Mouse (Mus musculus) forebrain, postnatal 0 days (tissue): ENCODE measurements around the gene Homer2. TPM values are rescaled to one million over a fixed set of nuclear protein-coding genes. Genes with fewer than 3 reads are reported as not detected.

ENCODE experiments used
- ATAC-seq: fragments of 200-750 bp; cut with Nextera tagmentation; 2 replicates; pipeline ENCODE4 v1.8.0; 2017; ENCODE audit warnings: mild to moderate bottlenecking, moderate library complexity
- DNase-seq: peaks from one replicate; pipeline ENCODE4 v3.0.0-alpha.2; 2015
- H3K27ac ChIP-seq: fragments of 300-500 bp; sonication (generic); 2 replicates; pipeline ENCODE4 v1.5.1; 2014; ENCODE audit warnings: low read depth, mild to moderate bottlenecking, antibody characterized with exemption, low read length, moderate library complexity, mixed read lengths
- H3K27me3 ChIP-seq: fragments of 300-500 bp; sonication (generic); 2 replicates; pipeline ENCODE4 v1.6.1; 2014; ENCODE audit warnings: mild to moderate bottlenecking, low read length, mixed read lengths; ENCODE audit not compliant: insufficient read depth
- H3K36me3 ChIP-seq: fragments of 300-500 bp; sonication (generic); 2 replicates; pipeline ENCODE4 v1.6.1; 2014; ENCODE audit warnings: mild to moderate bottlenecking, moderate library complexity; ENCODE audit not compliant: insufficient read depth
- H3K4me1 ChIP-seq: fragments of 300-500 bp; sonication (generic); 2 replicates; pipeline ENCODE4 v1.6.1; 2014; ENCODE audit warnings: antibody characterized with exemption; ENCODE audit not compliant: insufficient read depth
- H3K4me2 ChIP-seq: fragments of 300-500 bp; sonication (generic); 2 replicates; pipeline ENCODE4 v1.6.1; 2014; ENCODE audit warnings: low read depth, mild to moderate bottlenecking, moderate library complexity
- H3K4me3 ChIP-seq: fragments of 300-500 bp; sonication (generic); 2 replicates; pipeline ENCODE4 v1.5.1; 2014; ENCODE audit warnings: low read depth, low read length, mixed read lengths
- H3K9ac ChIP-seq: fragments of 300-500 bp; sonication (generic); 2 replicates; pipeline ENCODE4 v1.6.1; 2014; ENCODE audit warnings: mild to moderate bottlenecking
- H3K9me3 ChIP-seq: fragments of 300-500 bp; sonication (generic); 2 replicates; pipeline ENCODE4 v1.6.1; 2016; ENCODE audit warnings: low read length
- CTCF ChIP-seq: sonication (generic); IDR thresholded peaks from 2 replicates; pipeline ENCODE4 v1.5.1; 2016; ENCODE audit warnings: antibody characterized with exemption, control low read depth, low read depth
- WGBS: fragments of 180-500 bp; shearing (Covaris S2); extraction: QIAGEN DNeasy Blood & Tissue Kit; methylation state at CpG from one replicate; pipeline ENCODE4 v1.1.7; 2014; 5-methylcytosine and 5-hydroxymethylcytosine counted together
- polyA plus RNA-seq: library from polyadenylated mRNA; unstranded; fragments of >200 nt; fragmentation: Nextera tagmentation; extraction: Ambion mirVana; gene quantifications from 2 replicates; pipeline ENCODE4 v1.2.1, GENCODE M21; 2015
- total RNA-seq: library from RNA; depleted of rRNA; stranded (reverse); fragments of >200 nt; gene quantifications from 2 replicates; pipeline ENCODE4 v1.2.3, GENCODE M21; 2014

Homer2 gene
- total and polyA plus RNA-seq, 2 experiments from 2014 or later = 27.9 to 28.8 TPM

DNA sequence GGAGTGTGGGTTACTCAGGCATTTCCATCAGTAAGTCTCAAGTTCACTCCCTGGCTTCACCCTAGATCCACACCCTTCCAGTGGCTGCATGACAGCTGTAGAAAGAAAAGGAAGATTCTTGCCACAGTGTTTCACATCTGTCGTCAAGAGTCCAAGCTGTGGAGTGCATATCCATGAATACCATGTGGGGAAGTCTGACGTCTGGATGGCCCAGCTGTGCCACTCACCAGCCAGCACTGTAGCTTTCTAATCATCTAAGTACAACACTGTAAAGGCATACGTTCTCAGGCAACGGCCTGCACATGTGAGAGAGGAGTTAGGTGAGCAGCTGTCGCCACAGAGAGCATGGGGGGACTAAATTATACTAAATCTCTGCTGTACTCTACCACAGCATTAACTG lies 56.0 kb downstream of the Homer2 start:
- no peaks in the 10 kb centered on the region for H3K27me3 ChIP-seq
- H3K4me2 ChIP-seq = no peak overlapping the region
- peak; percentile 40 for ATAC-seq
- TF ChIP-seq CTCF = no peak
- DNase-seq = no peak
- WGBS = 53% methylated on average over 5 of the region's 5 CpGs
- no peaks in the 10 kb centered on the region for H3K36me3 ChIP-seq
- no peak overlapping the region for H3K4me3 ChIP-seq
- no peak overlapping the region for H3K9ac ChIP-seq
- H3K27ac ChIP-seq = no peak overlapping the region
- peaks cover 32% of the 10 kb centered on the region for H3K4me1 ChIP-seq
- no peaks in the 10 kb centered on the region for H3K9me3 ChIP-seq

DNA sequence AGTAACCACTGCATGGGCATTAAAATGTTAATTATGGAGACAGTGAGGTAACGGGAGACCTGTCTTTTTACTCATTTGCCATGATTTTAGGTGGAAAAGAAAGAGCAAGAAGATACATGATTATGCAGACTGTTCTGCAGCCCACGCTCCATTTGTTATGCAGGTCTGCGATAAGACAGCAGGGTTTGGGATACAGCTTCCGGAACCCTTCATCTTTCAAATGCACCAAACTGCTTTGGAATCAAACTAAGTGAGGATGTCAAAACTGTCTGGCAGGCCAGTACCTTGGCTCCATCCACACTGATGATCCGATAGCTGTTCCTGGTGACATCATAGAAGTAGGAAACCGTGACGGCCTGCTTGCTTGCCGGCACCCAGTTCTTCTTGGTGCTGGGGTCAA lies 58.1 kb downstream of the Homer2 start:
- TF ChIP-seq CTCF = no peak
- H3K9ac ChIP-seq = no peak overlapping the region
- WGBS = 44% methylated on average over 8 of the region's 8 CpGs
- DNase-seq (no peak), ATAC-seq (peak; percentile 30)
- H3K9me3 ChIP-seq = no peaks in the 10 kb centered on the region
- no peak overlapping the region for H3K4me3 ChIP-seq
- no peak overlapping the region for H3K4me2 ChIP-seq
- H3K27me3 ChIP-seq = no peaks in the 10 kb centered on the region
- no peak overlapping the region for H3K27ac ChIP-seq
- H3K36me3 ChIP-seq = no peaks in the 10 kb centered on the region
- H3K4me1 ChIP-seq = peaks cover 24% of the 10 kb centered on the region

DNA sequence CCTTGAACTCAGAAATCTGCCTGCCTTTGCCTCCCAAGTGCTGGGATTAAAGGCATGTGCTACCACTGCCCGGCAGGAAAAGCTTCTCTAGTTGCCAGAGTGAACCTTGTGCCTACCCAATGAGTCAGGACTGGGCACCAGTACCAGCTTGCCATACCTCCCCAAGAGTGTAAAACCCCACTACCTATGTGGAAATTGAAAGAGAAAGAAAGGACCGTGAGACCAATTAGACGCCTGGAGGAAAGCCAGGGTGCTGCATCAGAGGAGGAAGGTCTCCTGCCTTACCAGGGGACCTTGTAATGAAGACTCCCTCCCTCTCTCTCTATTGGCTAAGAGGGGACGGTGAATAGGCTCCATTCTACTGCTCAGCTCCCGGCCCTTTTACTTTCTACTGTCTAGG lies 59.4 kb downstream of the Homer2 start:
- H3K4me3 ChIP-seq = no peak overlapping the region
- TF ChIP-seq CTCF = no peak
- 38% methylated on average over 5 of the region's 5 CpGs for WGBS

DNA sequence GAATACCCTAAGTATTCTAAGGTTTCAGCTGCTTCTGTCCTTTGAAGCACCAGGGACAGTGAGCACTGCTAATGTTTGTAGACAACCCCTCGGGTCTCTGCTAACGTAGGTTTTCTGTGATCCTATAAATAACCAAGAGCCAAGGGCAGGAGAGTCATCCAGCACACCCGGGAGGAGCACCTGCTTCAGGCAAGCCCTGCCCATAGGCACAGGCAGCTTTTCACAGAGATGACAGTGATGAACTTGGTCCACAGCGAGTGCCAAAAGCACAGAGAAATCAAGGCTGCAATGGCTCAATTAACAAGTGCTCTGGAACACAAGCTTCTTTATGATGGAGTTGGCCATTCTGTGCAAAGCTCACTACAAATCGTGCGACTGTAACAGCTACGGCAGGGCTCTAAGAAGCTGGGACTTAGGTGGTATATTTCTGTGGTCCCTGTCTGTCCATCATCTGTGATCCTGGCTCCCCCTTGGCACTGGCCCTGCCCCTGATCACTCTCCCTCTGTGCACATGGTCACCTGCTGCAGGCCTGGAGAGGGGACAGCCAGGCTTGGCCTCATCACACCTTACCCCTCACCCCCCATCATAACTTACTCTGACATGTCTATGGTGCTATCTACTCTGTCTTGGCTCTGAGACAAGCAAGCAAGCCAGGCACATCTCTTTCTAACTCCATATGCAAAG lies 62.6 kb downstream of the Homer2 start:
- WGBS = 39% methylated on average over 7 of the region's 7 CpGs
- Histone ChIP-seq H3K9ac (no peak overlapping the region), H3K4me1 (no peaks in the 10 kb centered on the region), H3K27ac (no peak overlapping the region), H3K36me3 (no peaks in the 10 kb centered on the region), H3K9me3 (no peaks in the 10 kb centered on the region), H3K27me3 (no peaks in the 10 kb centered on the region), H3K4me2 (no peak overlapping the region), H3K4me3 (no peak overlapping the region)
- DNase-seq (no peak), ATAC-seq (no peak)
- no peak for TF ChIP-seq CTCF

More for the DNA sequence above, 59.4 kb downstream of the Homer2 start:
- H3K9ac ChIP-seq = no peak overlapping the region
- no peak overlapping the region for H3K4me2 ChIP-seq
- H3K27ac ChIP-seq = no peak overlapping the region
- H3K27me3 ChIP-seq = no peaks in the 10 kb centered on the region
- H3K9me3 ChIP-seq = no peaks in the 10 kb centered on the region
- ATAC-seq (no peak), DNase-seq (no peak)
- H3K4me1 ChIP-seq = peaks cover 11% of the 10 kb centered on the region
- no peaks in the 10 kb centered on the region for H3K36me3 ChIP-seq

DNA sequence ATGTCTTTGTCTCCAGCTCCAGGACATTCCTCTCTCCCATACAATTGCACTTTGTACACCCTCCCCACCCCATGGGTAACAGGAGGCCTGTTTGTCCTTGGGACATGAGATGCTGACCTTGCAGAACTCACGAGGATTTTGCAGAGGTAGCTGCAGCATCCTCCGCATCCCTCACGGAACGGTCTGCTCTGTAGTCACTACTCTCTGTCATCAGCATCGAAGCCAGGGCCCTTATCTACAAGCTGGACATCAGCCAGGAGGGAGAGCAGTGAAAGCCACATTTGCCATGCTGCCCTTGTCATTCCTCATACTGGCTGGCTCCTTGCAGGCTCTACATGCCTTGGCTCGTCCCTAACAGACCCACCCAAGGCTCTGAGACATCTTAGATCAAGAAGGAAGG lies 66.2 kb downstream of the Homer2 start:
- Histone ChIP-seq H3K4me3 (no peak overlapping the region), H3K4me2 (no peak overlapping the region), H3K27me3 (no peaks in the 10 kb centered on the region), H3K9ac (no peak overlapping the region), H3K36me3 (no peaks in the 10 kb centered on the region), H3K4me1 (no peaks in the 10 kb centered on the region), H3K9me3 (no peaks in the 10 kb centered on the region), H3K27ac (no peak overlapping the region)
- DNase-seq = no peak
- no peak for ATAC-seq
- WGBS = 77% methylated on average over 6 of the region's 6 CpGs
- no peak for TF ChIP-seq CTCF

DNA sequence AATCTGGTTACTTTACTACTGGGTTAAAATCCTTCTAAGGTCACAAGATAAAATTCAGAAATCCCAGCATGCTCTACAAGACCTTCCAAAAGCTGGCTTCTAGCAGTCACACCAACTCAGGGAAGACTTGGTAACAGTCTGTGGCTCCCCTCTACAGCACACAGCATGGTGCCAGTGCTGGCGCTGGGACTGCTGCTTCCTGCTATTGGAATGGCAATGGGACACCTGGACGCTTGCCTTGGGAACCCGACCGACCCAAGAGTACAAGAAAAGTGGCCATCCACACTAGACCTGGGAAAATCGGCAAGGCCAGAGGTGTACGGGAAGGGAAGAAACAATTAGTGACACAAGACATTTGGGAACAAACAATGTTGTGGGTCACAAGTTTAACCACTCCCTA lies 74.7 kb downstream of the Homer2 start:
- no peak overlapping the region for H3K4me2 ChIP-seq
- H3K27me3 ChIP-seq = no peaks in the 10 kb centered on the region
- no peak for ATAC-seq
- H3K9me3 ChIP-seq = no peaks in the 10 kb centered on the region
- WGBS = 75% methylated on average over 6 of the region's 6 CpGs
- H3K4me3 ChIP-seq = no peak overlapping the region
- no peak for TF ChIP-seq CTCF
- no peak overlapping the region for H3K9ac ChIP-seq
- H3K4me1 ChIP-seq = no peaks in the 10 kb centered on the region
- H3K27ac ChIP-seq = no peak overlapping the region
- no peaks in the 10 kb centered on the region for H3K36me3 ChIP-seq
- no peak for DNase-seq

DNA sequence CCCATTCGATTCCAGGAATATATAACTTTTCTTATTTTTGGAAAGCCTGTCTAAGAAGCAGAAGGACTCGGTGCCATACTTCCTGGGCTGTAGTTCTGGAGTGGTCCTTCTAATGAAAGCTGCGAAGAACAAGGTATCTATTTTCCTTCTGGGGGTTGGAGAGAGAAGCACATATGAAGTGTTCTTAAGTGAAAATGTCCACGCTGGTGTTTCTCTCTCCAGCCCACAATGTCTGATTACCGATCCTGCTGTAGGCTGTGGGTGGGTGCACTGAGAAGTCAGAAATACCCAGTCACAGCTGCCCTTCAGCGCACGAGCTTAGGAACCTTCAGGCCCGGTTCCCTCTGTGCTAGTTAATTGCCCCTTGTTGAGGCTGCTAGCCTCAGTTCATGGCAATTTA lies 76.1 kb downstream of the Homer2 start:
- ATAC-seq = no peak
- no peak overlapping the region for H3K9ac ChIP-seq
- no peaks in the 10 kb centered on the region for H3K9me3 ChIP-seq
- WGBS = 85% methylated on average over 8 of the region's 8 CpGs
- H3K27me3 ChIP-seq = no peaks in the 10 kb centered on the region
- no peaks in the 10 kb centered on the region for H3K4me1 ChIP-seq
- no peak for TF ChIP-seq CTCF
- no peaks in the 10 kb centered on the region for H3K36me3 ChIP-seq
- H3K4me3 ChIP-seq = no peak overlapping the region
- no peak overlapping the region for H3K4me2 ChIP-seq
- DNase-seq = no peak
- no peak overlapping the region for H3K27ac ChIP-seq
